Mouse (Mus musculus): ENCODE measurements around the gene Hoxa6.

DNA sequence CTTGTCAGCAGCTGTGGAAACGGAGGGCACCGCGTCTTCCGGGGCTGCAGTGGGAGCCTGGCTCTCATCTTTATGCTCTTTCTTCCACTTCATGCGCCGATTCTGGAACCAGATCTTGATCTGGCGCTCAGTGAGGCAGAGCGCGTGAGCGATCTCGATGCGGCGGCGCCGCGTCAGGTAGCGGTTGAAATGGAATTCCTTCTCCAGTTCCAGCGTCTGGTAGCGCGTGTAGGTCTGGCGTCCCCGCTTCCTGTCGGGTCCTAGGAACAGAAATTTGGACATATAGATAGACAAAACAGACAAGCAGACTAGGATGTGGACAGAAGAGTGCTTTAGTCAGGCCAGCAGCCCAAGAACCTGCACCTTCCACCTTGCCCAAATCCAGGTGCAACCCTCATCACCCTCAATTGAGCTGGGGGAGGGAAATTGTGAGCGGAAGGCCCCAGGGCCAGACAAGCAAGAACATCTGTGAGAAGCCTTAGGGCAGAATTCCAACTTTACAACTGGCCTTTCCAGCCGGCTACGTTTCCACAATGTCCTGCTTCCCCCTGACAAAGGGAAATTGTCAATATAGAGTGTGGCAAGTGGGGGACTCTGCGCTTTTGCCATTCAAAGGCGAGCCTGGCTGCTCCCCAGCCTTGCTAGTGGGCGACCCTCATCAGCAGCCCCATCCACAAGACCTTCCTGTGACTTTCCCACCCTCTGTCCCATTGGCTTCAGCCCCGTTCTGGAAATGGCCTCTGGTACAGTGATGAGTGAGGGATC is 7.4 kb upstream of the Hoxa6 start:
- no peak for TF ChIP-seq GATA1 (IDR thresholded peaks at IDR 0.05; ENCODE audit: low read length)
- no peak for TF ChIP-seq TAL1 (IDR thresholded peaks at IDR 0.05; ENCODE audit: low read length)
